Mouse (Mus musculus) limb, embryonic 12.5 days (tissue): ENCODE measurements around the gene Ap4b1. TPM values are rescaled to one million over a fixed set of nuclear protein-coding genes. Genes with fewer than 3 reads are reported as not detected.

Experiments used
- ATAC-seq: fragments of 200-750 bp; cut with Nextera tagmentation; 2 replicates; pipeline ENCODE4 v1.8.0; 2017; ENCODE audit warnings: low read depth, moderate TSS enrichment; ENCODE audit not compliant: insufficient number of reproducible peaks, insufficient read depth, low FRiP score, low TSS enrichment
- H3K27ac ChIP-seq: fragments of 300-500 bp; sonication (generic); 2 replicates; pipeline ENCODE4 v1.5.1; 2016; ENCODE audit warnings: mild to moderate bottlenecking, moderate library complexity
- H3K27me3 ChIP-seq: fragments of 300-500 bp; sonication (generic); 2 replicates; pipeline ENCODE4 v1.6.1; 2016; ENCODE audit warnings: mild to moderate bottlenecking, moderate library complexity
- H3K36me3 ChIP-seq: fragments of 300-500 bp; sonication (generic); 2 replicates; pipeline ENCODE4 v1.6.1; 2016; ENCODE audit warnings: mild to moderate bottlenecking, moderate library complexity
- H3K4me1 ChIP-seq: fragments of 300-500 bp; sonication (generic); replicated peaks from 2 replicates; pipeline ENCODE4 v1.6.1; 2016
- H3K4me2 ChIP-seq: fragments of 300-500 bp; sonication (generic); 2 replicates; pipeline ENCODE4 v1.6.1; 2016; ENCODE audit warnings: mild to moderate bottlenecking, moderate library complexity
- H3K4me3 ChIP-seq: fragments of 300-500 bp; sonication (generic); replicated peaks from 2 replicates; pipeline ENCODE4 v1.5.1; 2016; ENCODE audit warnings: mild to moderate bottlenecking
- H3K9ac ChIP-seq: fragments of 300-500 bp; sonication (generic); replicated peaks from 2 replicates; pipeline ENCODE4 v1.6.1; 2016; ENCODE audit warnings: mild to moderate bottlenecking, moderate library complexity
- H3K9me3 ChIP-seq: fragments of 300-500 bp; sonication (generic); 2 replicates; pipeline ENCODE4 v1.6.1; 2016; ENCODE audit warnings: mild to moderate bottlenecking, moderate library complexity
- WGBS: fragments of 180-500 bp; shearing (Covaris S2); methylation state at CpG from one replicate; pipeline ENCODE4 v1.1.7; 2016; 5-methylcytosine and 5-hydroxymethylcytosine counted together
- polyA plus RNA-seq: library from polyadenylated mRNA; unstranded; fragments of >200 nt; fragmentation: Nextera tagmentation; extraction: Ambion mirVana; gene quantifications from 2 replicates; pipeline ENCODE4 v1.2.1, GENCODE M21; 2016

Gene Ap4b1
- polyA plus RNA-seq = 21.6 and 24.6 TPM in 2 replicates

DNA sequence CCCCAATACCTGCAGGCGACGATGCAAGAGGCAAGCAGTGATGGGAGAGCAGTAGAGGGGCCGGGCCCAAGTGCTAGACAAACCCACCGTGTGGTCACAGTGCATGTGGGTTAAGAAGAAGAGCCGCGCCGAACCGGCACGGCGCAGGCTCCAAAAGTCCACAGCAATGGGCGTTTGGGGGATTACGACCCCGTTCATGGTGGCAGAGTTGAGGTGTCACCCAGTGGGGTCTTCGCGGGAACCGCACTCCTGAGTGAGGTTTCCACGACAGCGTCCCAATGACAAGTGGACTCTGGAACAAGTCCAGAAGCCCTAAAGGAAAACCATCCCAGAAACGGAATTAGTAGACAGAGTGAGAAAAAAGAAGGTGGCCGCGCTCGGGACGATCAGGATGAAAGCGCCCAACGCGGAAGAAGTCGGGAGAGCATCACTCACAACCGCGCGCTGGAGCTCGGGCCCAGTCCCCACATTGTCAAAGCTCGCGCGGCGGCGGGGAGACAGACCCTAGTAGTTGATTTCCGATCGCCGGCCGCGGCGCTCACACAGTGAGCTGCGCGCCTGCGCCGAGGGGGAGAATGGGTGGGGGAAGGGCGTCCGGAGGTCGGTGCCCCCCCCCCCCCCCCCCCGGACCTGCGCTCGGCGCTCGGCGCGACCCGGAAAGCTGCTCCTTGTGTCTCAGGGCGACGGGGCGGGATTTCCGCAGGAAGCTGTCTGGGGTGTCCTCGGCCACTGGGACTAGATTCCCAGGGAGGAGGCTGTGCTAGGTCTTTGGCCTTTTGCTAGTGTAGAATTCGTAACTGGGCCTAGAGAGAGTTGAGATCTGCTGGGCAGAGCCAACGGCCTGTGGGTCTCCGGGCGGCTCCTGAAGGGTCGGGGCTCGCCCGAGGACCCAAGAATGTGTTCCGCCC lies at the start of gene Ap4b1, which contains the start of the genes Dclre1b and Gm43064:
Gene Ap4b1 (plus strand): TSS at position 630 of the 908 bp plus-strand sequence.
Gene Dclre1b (minus strand): TSS at position 554 of the 908 bp plus-strand sequence.
Gene Gm43064 (plus strand): TSS at position 683 of the 908 bp plus-strand sequence.
- Histone ChIP-seq H3K27ac (peak within 1 kb of the TSS; percentile 87), H3K4me1 (peaks cover 15% of the 10 kb centered on the region), H3K9me3 (no peaks in the 10 kb centered on the region), H3K4me3 (peak within 1 kb of the TSS; percentile 80), H3K4me2 (peak within 1 kb of the TSS; percentile 78), H3K27me3 (no peaks in the 10 kb centered on the region), H3K9ac (peak within 1 kb of the TSS; percentile 88), H3K36me3 (peaks cover 43% of the 10 kb centered on the region)
- ATAC-seq = peak; percentile 96
- under 1% methylated on average over 63 of the region's 70 CpGs for WGBS

- no peaks in the 10 kb centered on the region for H3K27me3 ChIP-seq
- no peak overlapping the region for H3K4me2 ChIP-seq
- 83% methylated on average over 3 of the region's 3 CpGs for WGBS
- H3K36me3 ChIP-seq = peaks cover 48% of the 10 kb centered on the region
- no peak overlapping the region for H3K9ac ChIP-seq
- no peaks in the 10 kb centered on the region for H3K4me1 ChIP-seq
- ATAC-seq = no peak
- no peak overlapping the region for H3K27ac ChIP-seq
- H3K9me3 ChIP-seq = no peaks in the 10 kb centered on the region
- no peak overlapping the region for H3K4me3 ChIP-seq
These were observed 42.5 kb upstream of the Ap4b1 start for GRCm38 (mm10) chr3:103766789-103767188.

DNA sequence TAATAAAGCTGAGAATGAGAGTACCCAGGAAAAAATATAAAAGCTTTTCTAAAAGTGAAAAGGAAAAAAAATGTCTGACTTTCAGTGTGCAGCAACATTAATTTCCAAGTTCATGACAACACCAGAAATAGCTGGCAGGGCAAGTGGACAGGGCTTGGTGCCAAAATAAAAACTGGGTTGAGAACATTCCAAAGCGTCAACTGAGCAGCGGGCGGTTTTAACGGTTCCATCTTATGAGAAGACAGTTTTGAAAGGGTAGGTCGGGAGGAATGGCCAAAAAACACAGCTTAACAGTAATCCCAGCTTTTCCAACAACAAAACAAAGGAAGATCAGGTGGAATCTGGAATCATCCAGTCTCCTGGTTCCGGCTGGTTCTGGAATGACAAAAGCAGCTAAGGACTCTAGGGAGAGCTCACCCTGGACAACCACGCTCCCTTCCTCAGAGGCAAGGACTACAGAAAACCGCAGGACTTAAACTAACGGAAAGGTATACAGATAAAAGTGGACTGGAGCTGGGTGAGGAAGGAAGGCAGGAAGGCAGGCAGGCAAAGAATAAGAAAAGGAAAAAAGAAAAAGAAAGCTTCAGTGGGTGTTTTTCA lies 37.7 kb upstream of the Ap4b1 start:
- ATAC-seq = no peak
- H3K36me3 ChIP-seq = peaks cover 34% of the 10 kb centered on the region
- 86% methylated on average over 9 of the region's 9 CpGs for WGBS

DNA sequence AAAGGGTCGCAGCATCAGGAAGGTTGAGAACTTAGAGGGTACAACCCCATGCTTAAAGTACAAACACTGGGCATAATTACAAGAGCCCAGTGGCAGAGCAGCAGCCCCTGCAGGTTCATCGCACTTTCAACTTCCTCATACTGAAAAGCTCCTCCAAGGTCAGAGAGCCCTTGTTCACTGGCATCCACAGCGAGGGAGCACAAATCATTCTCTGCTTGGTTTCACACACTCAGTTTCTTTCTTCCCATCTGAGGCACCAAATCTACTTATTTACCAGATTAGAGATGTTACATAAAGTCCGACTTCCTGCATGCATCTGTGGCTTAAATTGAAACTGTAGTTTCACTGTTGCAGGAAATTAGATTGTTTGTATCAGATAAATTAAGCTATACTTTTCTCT lies 36.5 kb upstream of the Ap4b1 start:
- H3K4me1 ChIP-seq = 0 out of 2 replicates have a peak, but pooled peaks cover 4% of the 10 kb centered on the region
- H3K27me3 ChIP-seq = no peaks in the 10 kb centered on the region
- H3K27ac ChIP-seq = no peak overlapping the region
- peaks cover 42% of the 10 kb centered on the region for H3K36me3 ChIP-seq
- ATAC-seq = no peak
- H3K4me2 ChIP-seq = no peak overlapping the region
- no peak overlapping the region for H3K4me3 ChIP-seq
- H3K9ac ChIP-seq = no peak overlapping the region
- WGBS = 92% methylated on average over 4 of the region's 4 CpGs
- H3K9me3 ChIP-seq = no peaks in the 10 kb centered on the region

More for the DNA sequence above, 37.7 kb upstream of the Ap4b1 start:
- H3K4me1 ChIP-seq = 0 out of 2 replicates have a peak, but pooled peaks cover 4% of the 10 kb centered on the region
- no peak overlapping the region for H3K4me2 ChIP-seq
- H3K27ac ChIP-seq = no peak overlapping the region
- no peak overlapping the region for H3K4me3 ChIP-seq
- H3K9me3 ChIP-seq = no peaks in the 10 kb centered on the region
- no peaks in the 10 kb centered on the region for H3K27me3 ChIP-seq
- no peak overlapping the region for H3K9ac ChIP-seq

- Histone ChIP-seq H3K4me1 (0 out of 2 replicates have a peak, but pooled peaks cover 4% of the 10 kb centered on the region), H3K4me2 (no peak overlapping the region), H3K4me3 (no peak overlapping the region), H3K36me3 (peaks cover 40% of the 10 kb centered on the region), H3K9ac (no peak overlapping the region), H3K27me3 (no peaks in the 10 kb centered on the region), H3K9me3 (no peaks in the 10 kb centered on the region), H3K27ac (no peak overlapping the region)
- WGBS = 86% methylated on average over 3 of the region's 3 CpGs
- ATAC-seq = no peak
These were observed 35.8 kb upstream of the Ap4b1 start for GRCm38 (mm10) chr3:103773508-103773907.

DNA sequence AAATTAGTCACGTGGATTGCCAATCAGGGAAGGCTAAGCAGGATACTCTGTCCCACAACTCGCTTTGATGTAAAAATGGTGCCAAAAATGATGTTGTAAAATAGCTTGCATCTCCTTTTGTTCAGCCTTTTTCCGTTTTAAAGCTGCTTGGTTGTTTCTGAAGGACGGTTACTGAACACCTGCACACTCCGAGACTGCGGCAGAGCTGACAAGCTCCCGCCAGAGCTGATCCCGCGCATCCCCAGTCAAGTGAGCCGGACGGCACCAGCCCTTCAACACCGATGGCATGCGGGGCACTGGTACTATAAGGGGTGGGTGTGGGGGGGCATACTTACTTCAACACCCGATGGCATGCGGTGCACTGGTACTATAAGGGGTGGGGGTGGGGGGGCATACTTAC lies 35.3 kb upstream of the Ap4b1 start:
- no peaks in the 10 kb centered on the region for H3K27me3 ChIP-seq
- no peak overlapping the region for H3K4me2 ChIP-seq
- H3K27ac ChIP-seq = no peak overlapping the region
- 0 out of 2 replicates have a peak, but pooled peaks cover 4% of the 10 kb centered on the region for H3K4me1 ChIP-seq
- H3K36me3 ChIP-seq = peaks cover 36% of the 10 kb centered on the region
- no peak for ATAC-seq
- no peak overlapping the region for H3K9ac ChIP-seq
- H3K9me3 ChIP-seq = no peaks in the 10 kb centered on the region
- no peak overlapping the region for H3K4me3 ChIP-seq
- WGBS = 91% methylated on average over 15 of the region's 15 CpGs

- Histone ChIP-seq H3K9me3 (no peaks in the 10 kb centered on the region), H3K36me3 (peaks cover 31% of the 10 kb centered on the region), H3K4me1 (0 out of 2 replicates have a peak, but pooled peaks cover 4% of the 10 kb centered on the region), H3K9ac (no peak overlapping the region), H3K27me3 (no peaks in the 10 kb centered on the region), H3K4me2 (no peak overlapping the region), H3K27ac (no peak overlapping the region), H3K4me3 (no peak overlapping the region)
- no peak for ATAC-seq
- WGBS = 90% methylated on average over 11 of the region's 11 CpGs
These were observed 31.4 kb upstream of the Ap4b1 start for GRCm38 (mm10) chr3:103777940-103778339.

GRCm38 (mm10) chr3:103778660-103779059 lies 30.7 kb upstream of the Ap4b1 start:
- H3K9me3 ChIP-seq = no peaks in the 10 kb centered on the region
- H3K27me3 ChIP-seq = no peaks in the 10 kb centered on the region
- no peak overlapping the region for H3K4me3 ChIP-seq
- no peak overlapping the region for H3K4me2 ChIP-seq
- 86% methylated on average over 6 of the region's 6 CpGs for WGBS
- H3K27ac ChIP-seq = no peak overlapping the region
- peaks cover 29% of the 10 kb centered on the region for H3K36me3 ChIP-seq
- no peak overlapping the region for H3K9ac ChIP-seq
- H3K4me1 ChIP-seq = 0 out of 2 replicates have a peak, but pooled peaks cover 4% of the 10 kb centered on the region
- no peak for ATAC-seq

GRCm38 (mm10) chr3:103779183-103779582 lies 30.1 kb upstream of the Ap4b1 start:
- WGBS = 89% methylated on average over 7 of the region's 7 CpGs
- Histone ChIP-seq H3K9me3 (no peaks in the 10 kb centered on the region), H3K9ac (no peak overlapping the region), H3K27ac (no peak overlapping the region), H3K4me1 (0 out of 2 replicates have a peak, but pooled peaks cover under 1% of the 10 kb centered on the region), H3K27me3 (no peaks in the 10 kb centered on the region), H3K4me3 (no peak overlapping the region), H3K36me3 (peaks cover 25% of the 10 kb centered on the region), H3K4me2 (no peak overlapping the region)
- ATAC-seq = no peak

DNA sequence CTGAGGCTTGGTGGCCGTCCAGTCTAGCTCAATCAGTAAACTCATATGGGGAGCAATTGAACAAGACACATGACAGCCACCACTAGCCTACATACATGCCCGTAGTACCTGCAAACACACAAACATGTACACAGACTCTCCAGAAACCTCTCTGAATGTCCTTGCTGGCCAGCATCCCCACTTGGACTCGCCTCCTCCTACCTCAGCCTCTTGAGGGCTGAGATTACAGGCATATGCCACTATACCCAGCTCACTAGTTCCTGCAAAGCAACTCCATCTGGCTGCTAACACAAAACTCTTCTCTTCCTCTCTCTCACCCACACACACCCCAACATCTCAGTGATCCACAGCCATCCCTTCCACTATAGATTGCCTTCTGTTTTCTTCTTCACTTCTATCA lies 29.0 kb upstream of the Ap4b1 start:
- H3K4me2 ChIP-seq = no peak overlapping the region
- H3K9me3 ChIP-seq = no peaks in the 10 kb centered on the region
- H3K27ac ChIP-seq = no peak overlapping the region
- no peak for ATAC-seq
- H3K36me3 ChIP-seq = peaks cover 25% of the 10 kb centered on the region
- H3K9ac ChIP-seq = no peak overlapping the region
- peaks cover 7% of the 10 kb centered on the region; the same call in 1 of the 2 replicates for H3K4me1 ChIP-seq
- H3K4me3 ChIP-seq = no peak overlapping the region
- 85% methylated on average over 3 of the region's 3 CpGs for WGBS
- no peaks in the 10 kb centered on the region for H3K27me3 ChIP-seq

- ATAC-seq = no peak
- whole genome bisulfite sequencing = 85% methylated on average over 5 of the region's 5 CpGs
- peaks cover 21% of the 10 kb centered on the region for H3K36me3 ChIP-seq
- H3K4me2 ChIP-seq = no peak overlapping the region
- H3K9ac ChIP-seq = no peak overlapping the region
- no peaks in the 10 kb centered on the region for H3K27me3 ChIP-seq
- H3K4me3 ChIP-seq = no peak overlapping the region
- no peak overlapping the region for H3K27ac ChIP-seq
- no peaks in the 10 kb centered on the region for H3K9me3 ChIP-seq
- H3K4me1 ChIP-seq = peaks cover 12% of the 10 kb centered on the region; the same call in 1 of the 2 replicates
These were observed 28.5 kb upstream of the Ap4b1 start for GRCm38 (mm10) chr3:103780777-103781176.
